Mouse (Mus musculus): ENCODE data around the gene Tmem175.

The Tmem175 gene

DNA sequence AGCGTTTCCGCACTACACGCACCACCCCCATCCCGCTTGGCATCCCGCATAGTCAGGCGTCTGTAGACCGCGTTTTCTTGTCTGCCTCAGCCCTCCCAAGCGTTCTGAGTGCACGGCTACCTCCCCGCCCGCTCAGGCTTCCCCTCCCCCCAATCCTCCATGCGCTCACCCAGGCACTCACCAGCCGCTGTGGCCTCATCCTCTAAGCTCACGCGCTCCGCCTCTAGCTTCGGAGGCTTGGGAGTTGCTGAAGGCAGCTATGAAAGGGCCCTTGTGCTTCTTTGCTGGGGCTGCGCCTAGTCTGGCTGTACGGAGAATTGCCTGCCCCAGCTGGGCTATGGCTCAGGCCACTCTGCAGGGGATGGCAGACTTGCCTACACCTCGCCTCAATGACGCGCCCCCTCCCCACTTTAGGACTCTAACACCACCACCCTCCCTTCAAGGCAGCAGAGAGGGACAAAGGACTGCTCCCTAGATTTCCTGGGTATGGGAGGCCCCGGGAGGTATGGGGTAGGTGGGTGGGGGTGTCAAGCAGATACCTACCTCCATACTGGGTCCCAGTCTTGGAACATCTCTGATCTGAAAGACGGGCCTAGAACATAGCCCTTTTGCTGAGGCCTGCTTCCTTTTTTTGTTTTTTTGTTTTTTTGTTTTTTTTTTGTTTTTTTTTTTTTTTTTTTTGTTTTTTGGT is 48.2 kb downstream of the Tmem175 start:
- no peak for DNase-seq (ENCODE audit: extremely low read depth, low read depth)

DNA sequence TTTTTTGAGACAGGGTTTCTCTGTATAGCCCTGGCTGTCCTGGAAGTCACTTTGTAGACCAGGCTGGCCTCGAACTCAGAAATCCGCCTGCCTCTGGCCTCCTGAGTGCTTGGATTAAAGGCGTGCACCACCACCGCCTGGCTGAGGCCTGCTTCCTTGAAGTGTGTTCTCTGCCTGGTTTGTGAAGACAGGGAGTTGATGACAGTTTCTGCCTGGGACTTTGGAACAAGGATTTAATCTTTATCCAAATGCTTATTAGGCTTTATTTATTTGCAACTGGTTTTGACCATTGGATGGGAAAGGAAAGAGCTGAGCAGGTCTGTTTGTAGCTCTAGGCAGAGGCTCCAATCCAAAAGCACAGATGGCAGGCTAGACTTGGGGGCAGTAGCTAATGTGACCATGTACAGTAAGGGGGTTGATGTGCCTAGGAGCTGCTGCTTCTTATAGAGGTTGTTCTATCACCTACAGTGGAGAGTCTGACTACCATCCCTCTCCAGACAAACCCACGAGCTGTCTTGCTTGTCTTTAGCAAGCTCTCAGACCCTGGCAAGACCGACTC is 48.8 kb downstream of the Tmem175 start:
- no peak for DNase-seq (ENCODE audit: extremely low read depth, low read depth)

DNA sequence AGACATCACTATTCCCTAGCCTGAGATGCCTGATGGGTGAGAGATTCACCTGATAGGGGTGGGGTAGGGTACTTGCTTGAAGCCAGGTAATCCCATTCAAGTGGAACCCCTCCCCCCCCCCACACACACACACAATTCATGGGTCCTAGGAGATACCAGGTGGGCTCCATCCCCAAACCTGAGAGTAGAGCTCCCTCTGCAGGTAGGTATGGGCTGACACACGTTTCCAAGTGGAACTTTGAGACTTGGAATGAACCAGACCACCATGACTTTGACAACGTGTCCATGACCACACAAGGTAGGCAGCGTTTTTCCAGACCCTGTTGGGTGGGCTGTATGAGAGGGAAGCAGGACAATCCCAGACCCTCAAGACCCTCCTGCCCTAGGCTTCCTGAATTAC is 50.3 kb downstream of the Tmem175 start:
- no peak for DNase-seq (ENCODE audit: extremely low read depth, low read depth)

DNA sequence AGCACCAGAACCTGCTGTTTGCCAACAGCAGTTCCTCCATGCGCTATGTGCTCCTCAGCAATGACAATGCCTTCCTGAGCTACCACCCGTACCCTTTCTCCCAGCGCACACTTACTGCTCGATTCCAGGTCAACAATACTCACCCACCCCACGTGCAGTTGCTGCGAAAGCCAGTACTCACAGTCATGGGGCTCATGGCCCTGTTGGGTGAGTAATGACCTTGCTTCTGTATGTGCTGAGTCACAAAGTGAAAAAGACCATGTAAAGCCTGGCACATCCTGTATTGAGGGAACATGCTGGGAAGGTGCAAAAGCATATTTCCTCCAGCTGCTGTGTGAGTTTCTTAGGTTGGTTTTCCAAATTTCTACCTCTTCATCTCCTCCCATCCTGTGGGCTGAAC is 51.3 kb downstream of the Tmem175 start:
- no peak for DNase-seq (ENCODE audit: extremely low read depth, low read depth)

DNA sequence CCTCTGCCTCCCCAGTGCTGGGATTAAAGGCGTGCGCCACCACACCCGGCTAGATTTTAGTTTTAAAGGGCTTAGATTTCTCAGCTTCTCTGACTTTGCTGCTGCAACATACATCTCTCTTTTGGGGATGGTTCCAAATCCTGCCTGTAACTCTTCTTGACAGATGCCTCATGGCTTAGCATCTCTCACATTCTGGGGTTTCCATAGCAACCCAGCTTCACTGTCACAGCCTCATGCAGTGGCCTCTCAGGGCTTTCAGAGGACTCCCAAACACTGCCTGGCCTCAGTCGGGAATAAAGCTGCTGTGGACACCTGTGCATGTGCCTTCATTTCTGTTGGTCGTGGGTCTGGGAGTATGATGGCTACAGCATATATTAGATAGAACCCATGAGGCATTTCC is 59.5 kb downstream of the Tmem175 start:
- DNase-seq (ENCODE audit: extremely low read depth, low read depth) = no peak

DNA sequence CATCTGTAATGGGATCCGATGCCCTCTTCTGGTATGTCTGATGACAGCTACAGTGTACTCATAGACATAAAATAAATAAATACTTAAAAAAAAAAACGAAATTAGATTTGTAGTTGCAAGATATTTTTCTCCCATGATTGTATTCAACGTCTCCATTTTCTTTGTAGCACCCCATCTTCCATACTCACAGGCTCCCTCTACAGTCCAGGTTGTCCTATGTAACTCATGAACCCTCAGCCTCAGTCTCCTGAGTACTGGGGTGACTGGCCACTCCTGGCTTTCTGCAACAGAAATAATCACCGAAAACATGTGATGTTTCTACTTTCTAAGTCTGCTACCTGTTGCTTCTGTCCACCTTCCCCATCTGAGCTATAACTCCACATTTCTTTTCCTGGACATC is 61.6 kb downstream of the Tmem175 start:
- no peak for DNase-seq (ENCODE audit: extremely low read depth, low read depth)

DNA sequence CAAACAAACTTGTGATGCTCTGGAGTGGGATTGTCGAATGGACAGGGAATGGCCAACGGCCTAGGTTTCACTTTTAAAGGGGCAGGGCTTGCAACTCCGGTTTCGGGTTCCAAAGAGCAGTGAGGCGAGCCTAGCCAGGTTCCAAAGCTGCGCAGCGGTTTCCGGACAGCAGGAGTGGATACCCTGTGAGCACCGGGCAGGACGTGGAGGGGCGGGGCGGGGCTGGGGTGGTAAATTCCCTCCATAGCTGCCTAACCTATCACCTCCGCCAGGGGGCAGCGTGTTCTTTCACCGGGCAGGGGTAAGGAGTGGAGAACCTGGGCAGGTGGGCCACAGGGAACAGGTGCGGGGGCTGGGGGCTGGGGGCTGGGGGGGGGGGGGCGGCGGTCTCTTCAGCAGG is 62.7 kb downstream of the Tmem175 start, which contains the start of gene Fgfrl1:
Gene Fgfrl1, plus strand, starts transcription at position 112 of the 400 bp plus-strand sequence.
- DNase-seq (ENCODE audit: extremely low read depth, low read depth) = no peak

DNA sequence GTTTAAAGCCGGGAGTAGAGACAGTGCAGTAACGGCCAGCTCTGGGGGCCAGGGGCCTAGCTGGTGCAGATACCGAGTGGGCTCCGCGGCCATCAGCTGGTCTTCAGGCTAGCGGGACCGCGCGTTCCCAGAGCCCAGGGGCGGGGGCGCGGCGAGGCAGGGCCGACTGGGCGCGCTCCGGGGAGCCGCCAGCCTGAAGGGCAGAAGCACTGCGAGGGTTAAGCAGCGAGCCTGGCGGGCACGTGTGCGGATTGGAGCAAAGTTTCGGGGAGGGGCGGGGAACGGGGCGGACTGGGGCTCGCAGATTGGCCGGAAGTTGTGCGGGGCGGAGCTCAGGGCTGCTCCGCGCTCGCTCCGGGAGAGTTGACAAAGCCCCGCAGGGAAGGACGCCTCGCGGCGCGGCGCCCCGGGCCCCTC is 64.3 kb downstream of the Tmem175 start:
- DNase-seq (ENCODE audit: extremely low read depth, low read depth) = peak; percentile 82

DNA sequence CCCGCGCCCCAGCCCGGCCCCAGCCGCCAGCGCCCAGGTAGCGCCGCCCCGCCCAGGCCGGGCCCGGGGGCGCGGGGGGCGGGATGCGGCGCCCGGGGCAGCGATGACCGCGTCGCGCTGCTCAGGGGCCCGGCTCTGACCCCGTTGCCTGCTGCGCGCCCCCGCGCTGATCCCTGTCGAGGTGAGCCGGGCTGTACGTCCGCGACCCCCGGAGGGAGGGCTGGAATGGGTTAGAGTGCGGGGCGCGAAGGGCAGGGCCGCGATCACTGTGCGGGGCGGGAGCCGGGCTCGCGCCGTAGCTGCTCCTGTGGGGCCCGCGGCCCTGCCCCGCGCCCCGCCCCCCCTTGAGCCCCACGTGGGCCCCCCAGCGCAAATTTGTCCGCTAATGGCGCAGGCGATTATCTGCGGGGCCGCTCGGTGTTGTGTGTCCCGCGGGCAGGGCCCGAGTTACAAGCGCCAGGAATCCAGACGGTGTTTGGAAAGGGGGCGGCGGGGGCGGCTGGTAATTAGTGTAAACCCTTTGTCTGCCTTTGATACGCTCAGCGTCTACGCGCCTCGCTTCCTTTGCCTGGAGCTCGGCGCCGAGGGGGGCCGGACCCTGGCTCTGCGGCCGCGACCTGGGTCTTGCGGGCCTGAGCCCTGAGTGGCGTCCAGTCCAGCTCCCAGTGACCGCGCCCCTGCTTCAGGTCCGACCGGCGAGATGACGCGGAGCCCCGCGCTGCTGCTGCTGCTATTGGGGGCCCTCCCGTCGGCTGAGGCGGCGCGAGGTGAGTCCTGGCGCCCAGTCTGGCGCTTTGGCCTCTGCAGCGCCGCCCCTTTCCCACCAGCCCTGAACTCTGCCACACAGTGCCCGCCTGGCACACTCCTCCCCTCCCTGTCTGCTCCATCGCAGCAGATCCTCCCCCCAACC is 65.0 kb downstream of the Tmem175 start:
- no peak for DNase-seq (ENCODE audit: extremely low read depth, low read depth)

DNA sequence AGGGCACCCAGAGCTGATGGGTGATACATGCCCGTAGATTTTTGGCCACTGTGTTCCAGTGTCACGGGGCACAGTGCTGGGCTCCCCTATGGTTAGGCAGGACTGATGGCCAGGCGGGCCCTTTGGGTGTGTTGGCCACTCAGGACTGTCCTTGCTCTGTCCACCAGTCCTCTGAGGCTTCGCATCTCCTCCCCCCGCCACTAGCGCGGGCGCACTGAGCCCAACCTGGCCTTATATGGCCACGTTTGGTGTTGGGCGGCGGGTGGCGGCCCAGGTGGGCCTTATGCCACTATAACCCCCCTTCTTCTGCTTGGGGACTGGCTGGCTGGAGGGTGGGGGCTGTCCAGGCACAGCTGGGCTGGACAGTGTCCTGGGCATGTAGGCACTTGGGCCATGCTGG is 66.3 kb downstream of the Tmem175 start:
- DNase-seq (ENCODE audit: extremely low read depth, low read depth) = no peak

DNA sequence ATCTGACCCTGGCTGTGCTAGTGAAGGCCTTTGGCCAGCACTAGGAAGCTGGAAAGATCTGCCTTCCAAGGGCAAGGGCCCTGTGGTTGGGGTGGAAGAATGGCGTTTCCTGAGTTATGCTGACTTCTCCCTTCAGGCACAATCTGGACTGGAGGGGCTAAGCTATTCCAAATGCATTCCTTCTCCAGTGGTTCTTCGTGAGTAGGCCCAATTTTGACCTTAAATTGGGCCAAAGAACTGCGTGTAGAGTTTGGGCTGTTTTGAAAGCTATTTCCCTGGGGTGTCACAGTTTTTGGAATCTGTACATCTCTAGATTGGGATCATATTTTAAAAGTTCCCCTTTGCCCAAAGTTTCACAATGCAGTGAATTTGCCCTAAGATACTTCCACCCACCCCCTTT is 67.0 kb downstream of the Tmem175 start:
- no peak for DNase-seq (ENCODE audit: extremely low read depth, low read depth)

DNA sequence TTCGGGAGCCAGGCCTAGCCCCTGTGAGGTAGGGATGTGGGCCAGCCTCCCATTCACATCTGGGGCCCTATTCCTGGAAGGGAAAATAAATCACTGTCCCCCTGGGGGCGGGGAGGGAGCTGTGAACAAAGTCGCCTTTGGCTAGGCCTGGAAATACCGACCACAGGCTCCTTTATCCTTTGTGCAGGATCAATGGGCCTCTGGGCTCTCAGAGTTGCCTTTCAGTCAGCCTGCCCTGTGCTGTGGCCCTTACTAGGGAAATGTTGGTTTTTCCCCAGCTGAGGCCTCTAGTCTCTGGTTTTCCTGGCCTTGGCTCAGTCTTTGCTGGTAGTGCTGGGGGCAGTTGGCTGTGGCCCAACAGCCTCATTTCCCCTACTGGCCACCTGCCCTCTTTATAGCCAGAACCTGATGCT is 67.8 kb downstream of the Tmem175 start:
- no peak for DNase-seq (ENCODE audit: extremely low read depth, low read depth)

Data from MEL-GATA-1-ER (cell line).